Mouse (Mus musculus) megakaryocyte, embryonic 14.5 days (primary cell): ENCODE measurements around the gene Egfl8.

ENCODE experiments used
- FLI1 ChIP-seq: IDR thresholded peaks from 2 replicates; pipeline ENCODE4 v1.6.1; 2012; ENCODE audit warnings: low read length, inconsistent platforms, mixed read lengths
- GATA1 ChIP-seq: IDR thresholded peaks from 3 replicates; pipeline ENCODE4 v1.6.1; 2012; ENCODE audit warnings: mixed read lengths, low read length, inconsistent platforms, borderline replicate concordance

DNA sequence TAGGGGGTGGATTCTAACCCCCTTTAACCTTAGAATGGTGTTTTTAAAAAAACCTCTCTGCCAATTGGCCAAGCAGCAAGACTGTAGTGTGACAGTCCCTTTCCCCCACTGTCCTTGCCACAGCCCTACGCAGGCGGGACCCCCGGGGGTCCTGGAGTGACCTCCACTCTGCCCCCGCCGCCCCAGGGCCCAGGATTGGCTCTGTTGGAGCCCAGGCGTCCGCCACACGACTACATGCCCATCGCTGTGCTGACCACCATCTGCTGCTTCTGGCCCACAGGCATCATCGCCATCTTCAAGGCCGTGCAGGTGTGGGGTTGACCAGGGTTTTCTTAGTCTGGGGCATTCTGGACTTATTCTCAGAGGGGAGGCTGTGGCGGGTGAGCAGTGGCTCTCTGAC is 15.9 kb upstream of the Egfl8 start:
- TF ChIP-seq GATA1 (no peak), FLI1 (no peak)
